Mouse (Mus musculus) c-Kit-positive CD71-negative TER-119-negative erythroid progenitor cells, embryonic 14.5 days (primary cell): Measurements from ENCODE around the gene 6030458C11Rik.
"Not testable (repeated sequence)": the region's sequence is repeated elsewhere in the genome, so short reads cannot be mapped to it uniquely, and the experiment has no call there.

Source experiments
- DNase-seq: peaks from one replicate; pipeline ENCODE4 v3.0.0-alpha.2; 2013; ENCODE audit warnings: low read depth

The 6030458C11Rik gene

GRCm38 (mm10) chr15:12822416-12823395 lies 1.7 kb downstream of the 6030458C11Rik start:
- no peak for DNase-seq

DNA sequence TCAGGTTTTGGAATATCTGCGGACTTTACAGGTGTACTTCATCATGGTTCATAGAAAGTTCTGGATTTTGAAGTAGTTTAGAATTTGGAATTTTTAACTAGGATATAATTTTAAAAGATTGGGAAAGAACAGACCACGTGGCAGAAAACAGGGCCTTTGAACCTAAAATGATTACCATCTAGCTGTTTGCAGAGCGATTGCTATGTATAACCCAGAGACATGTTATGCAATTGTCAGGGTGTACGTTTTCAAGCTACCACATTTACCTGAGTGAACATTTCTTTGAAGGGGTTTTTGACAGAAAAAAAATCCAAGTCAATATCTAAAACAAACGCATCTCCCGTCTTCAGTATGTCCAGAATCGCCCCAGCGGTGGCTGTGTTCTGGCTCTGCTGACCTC lies 6.9 kb downstream of the 6030458C11Rik start:
- no peak for DNase-seq

DNA sequence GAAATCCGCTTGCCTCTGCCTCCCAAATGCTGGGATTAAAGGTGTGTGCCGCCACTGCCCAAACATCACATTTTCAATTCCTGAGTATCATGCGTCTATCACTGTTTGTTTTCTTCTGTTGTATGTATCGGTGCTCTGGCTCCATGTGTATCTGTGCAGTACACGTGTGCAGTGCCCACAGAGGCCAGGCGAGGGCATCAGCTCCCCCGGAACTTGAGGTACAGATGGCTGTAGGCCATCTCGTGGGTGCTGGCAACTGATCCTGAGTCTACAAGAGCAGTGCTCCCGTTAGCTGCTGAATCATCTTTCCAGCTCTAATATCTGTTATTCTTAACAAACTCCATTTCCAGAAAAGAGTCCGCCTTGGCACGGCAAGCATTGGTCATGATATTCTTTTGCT lies 11.8 kb downstream of the 6030458C11Rik start:
- no peak for DNase-seq

GRCm38 (mm10) chr15:12809305-12809704 lies 15.1 kb downstream of the 6030458C11Rik start:
- no peak for DNase-seq

DNA sequence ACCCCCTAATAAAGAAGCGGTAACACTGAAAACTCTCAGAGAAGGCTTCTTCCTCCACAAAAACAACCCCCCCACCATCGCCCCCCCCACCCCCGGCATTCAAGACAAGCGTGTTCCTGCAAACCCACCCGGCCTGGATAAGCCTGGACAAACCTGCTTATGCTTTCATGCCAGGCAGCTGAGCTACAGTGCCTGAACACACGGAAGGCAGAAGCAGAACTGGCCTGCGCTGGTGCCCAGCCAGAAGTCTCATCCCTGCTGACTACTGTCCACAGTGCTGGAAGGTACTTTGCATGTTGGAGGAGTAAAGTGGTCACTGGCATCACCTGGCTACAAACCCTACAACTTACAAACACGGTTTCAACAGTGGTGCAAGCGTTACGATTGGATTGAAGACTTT lies 17.4 kb downstream of the 6030458C11Rik start:
- no peak for DNase-seq

DNA sequence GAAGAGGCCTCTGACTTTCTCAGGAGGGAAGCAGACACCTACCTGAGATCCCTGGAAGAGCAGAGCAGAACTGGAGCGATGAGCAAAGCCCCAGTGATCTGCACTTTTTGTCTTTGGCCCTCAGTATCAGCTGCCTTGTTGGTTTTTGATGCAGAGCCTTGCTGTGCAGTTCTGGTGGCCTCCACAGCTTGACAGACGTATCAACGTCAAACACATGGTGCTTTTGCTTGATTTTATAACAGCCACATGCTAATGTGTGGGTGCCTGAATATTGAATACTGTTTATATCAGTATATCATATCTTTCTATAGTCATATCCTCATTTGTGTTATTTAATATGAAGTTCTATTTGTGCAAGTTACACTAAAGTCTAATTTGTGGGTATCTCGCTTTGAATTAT lies 19.4 kb downstream of the 6030458C11Rik start:
- DNase-seq, result no peak

- not testable (repeated sequence) for DNase-seq
Measured at GRCm38 (mm10) chr15:12801142-12801506, 23.3 kb downstream of the 6030458C11Rik start.

- DNase-seq, result no peak
Measured at GRCm38 (mm10) chr15:12800405-12801141, 23.9 kb downstream of the 6030458C11Rik start.

- no peak for DNase-seq
Measured at GRCm38 (mm10) chr15:12798043-12798442, 26.4 kb downstream of the 6030458C11Rik start.

- DNase-seq, result no peak
Measured at GRCm38 (mm10) chr15:12795909-12796470, 28.5 kb downstream of the 6030458C11Rik start.

DNA sequence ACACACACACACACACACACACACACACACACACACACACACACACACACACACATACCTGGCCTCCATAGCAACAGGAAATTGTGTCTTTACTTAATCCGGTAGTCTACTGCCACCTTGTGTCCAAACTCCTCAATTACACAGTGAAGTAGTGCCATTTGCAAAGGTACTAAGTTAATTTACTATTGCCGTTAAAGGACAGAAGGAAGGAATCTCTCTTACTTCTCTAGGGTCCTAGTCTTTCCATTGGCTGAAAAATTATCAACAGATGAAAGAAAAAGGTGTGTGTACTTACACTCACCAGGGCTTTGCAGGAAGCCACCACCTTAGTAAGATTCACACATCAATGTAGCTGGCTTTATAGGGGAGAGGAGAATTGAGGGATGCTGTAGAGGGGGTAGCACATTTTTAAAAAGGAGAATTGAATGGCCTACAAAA lies 29.0 kb downstream of the 6030458C11Rik start:
- peak; percentile 73 for DNase-seq

DNA sequence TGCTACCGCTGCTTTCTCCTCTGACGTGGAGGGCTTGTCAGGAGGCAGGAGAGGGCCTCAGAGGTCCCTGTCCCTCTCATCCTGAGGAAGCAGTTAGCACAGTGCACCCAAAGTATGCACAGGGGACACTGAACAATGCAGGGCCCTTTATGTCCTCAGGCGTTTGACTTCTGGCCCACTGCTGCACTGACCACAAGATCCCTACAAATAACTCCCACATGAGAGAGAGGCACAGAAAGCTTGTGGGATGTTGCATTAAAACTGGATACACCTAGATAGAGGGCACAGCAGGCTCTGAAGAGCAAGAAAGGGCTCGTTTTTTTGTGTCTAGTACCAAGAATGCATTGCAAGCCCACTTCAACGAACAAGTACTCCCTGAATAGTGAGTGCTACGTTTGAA lies 30.1 kb downstream of the 6030458C11Rik start:
- no peak for DNase-seq

- DNase-seq, result no peak
Measured at GRCm38 (mm10) chr15:12789406-12789867, 35.0 kb downstream of the 6030458C11Rik start.

GRCm38 (mm10) chr15:12788536-12788935 lies 35.9 kb downstream of the 6030458C11Rik start:
- DNase-seq, result no peak

- no peak for DNase-seq
Measured at GRCm38 (mm10) chr15:12781729-12782326, 42.6 kb downstream of the 6030458C11Rik start.

- no peak for DNase-seq
Measured at GRCm38 (mm10) chr15:12781296-12781695, 43.2 kb downstream of the 6030458C11Rik start.

GRCm38 (mm10) chr15:12774149-12774753 lies 50.2 kb downstream of the 6030458C11Rik start:
- no peak for DNase-seq

- DNase-seq, result no peak
Measured at GRCm38 (mm10) chr15:12770958-12771357, 53.5 kb downstream of the 6030458C11Rik start.

DNA sequence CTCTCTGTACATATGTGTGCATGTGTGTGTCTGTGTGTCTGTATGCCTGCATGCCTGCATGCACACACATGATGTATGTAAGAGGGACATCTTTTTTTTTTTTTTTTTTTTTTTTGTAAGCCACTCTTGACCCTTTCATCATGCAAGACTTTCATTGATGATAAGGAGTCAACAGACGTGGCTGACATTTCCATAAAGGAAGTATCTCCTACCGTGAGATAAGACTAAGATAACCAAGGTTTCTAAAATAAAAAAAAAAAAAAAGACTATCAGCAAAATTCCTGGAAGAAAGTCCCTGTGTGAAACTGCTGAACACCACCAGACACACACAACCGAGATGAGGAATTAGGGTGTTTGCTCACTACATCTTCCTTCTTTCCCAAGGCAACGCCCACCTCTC lies 57.6 kb downstream of the 6030458C11Rik start:
- no peak for DNase-seq

DNA sequence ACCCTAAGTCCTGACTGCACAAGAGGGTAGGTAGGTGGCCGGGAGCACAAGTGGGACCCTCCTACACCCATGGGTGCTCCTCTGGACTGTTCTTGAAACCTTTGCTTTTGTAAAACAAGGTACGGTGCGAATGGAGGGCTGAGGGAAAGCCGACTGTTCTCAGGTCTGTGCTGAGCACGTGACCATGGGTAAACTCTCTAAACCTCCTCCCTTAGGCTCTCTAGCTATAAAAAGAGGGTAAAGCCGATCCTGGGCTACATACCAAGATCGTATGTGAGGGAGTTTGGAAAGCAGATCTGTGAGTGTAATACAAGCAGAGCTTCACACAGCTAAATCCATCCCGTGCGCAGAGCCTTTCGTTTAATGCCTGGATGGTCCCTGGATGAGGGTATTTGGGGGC lies 61.3 kb downstream of the 6030458C11Rik start:
- no peak for DNase-seq

DNA sequence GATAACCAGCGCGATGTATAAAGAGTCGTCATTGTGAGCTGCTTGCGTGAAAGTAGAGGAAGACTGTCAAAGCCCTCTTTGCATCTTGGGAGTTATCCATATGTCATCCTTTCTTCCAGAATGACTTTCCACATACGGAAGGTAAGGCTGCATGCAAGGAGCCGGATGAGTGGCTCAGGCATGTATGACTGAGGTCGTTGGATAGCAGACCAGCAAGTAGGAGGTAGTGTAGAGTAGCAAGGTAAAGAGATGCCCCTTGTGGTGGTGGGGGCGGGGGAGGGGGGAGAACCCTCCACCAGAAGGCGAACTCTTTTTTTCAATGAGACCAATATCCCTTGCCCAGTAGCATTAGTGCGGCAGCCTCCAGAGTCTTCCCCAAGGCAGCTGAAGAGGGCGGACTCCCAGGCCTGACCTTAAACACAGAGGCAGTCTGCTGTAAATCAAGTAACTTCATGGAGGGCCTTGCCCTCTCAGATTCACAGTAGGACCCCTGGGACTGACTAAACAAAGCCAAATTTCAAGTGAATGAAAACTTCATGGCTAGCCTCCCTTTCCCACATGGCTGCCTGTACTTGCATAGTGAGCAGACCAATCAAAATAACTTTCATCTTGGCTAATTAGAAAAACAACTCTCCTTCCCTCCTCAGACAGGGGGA lies 62.1 kb downstream of the 6030458C11Rik start:
- no peak for DNase-seq
